Mouse (Mus musculus) midbrain, embryonic 13.5 days (tissue): Measurements from ENCODE around the gene Atp5j. TPM values are rescaled to one million over a fixed set of nuclear protein-coding genes. Genes with fewer than 3 reads are reported as not detected.

Source experiments
- ATAC-seq: fragments of 200-750 bp; cut with Nextera tagmentation; 2 replicates; pipeline ENCODE4 v1.8.0; 2017; ENCODE audit warnings: mild to moderate bottlenecking, moderate TSS enrichment, moderate library complexity
- H3K27ac ChIP-seq: fragments of 300-500 bp; sonication (generic); 2 replicates; pipeline ENCODE4 v1.5.1; 2015; ENCODE audit warnings: inconsistent platforms, mild to moderate bottlenecking, moderate library complexity
- H3K27me3 ChIP-seq: fragments of 300-500 bp; sonication (generic); 2 replicates; pipeline ENCODE4 v1.6.1; 2015; ENCODE audit warnings: mild to moderate bottlenecking, inconsistent platforms
- H3K36me3 ChIP-seq: fragments of 300-500 bp; sonication (generic); 2 replicates; pipeline ENCODE4 v1.6.1; 2015; ENCODE audit warnings: mild to moderate bottlenecking, inconsistent platforms
- H3K4me1 ChIP-seq: fragments of 300-500 bp; sonication (generic); replicated peaks from 2 replicates; pipeline ENCODE4 v1.6.1; 2015; ENCODE audit warnings: inconsistent platforms
- H3K4me2 ChIP-seq: fragments of 300-500 bp; sonication (generic); replicated peaks from 2 replicates; pipeline ENCODE4 v1.6.1; 2015; ENCODE audit warnings: moderate library complexity, mild to moderate bottlenecking, inconsistent platforms
- H3K4me3 ChIP-seq: fragments of 300-500 bp; sonication (generic); replicated peaks from 2 replicates; pipeline ENCODE4 v1.5.1; 2015; ENCODE audit warnings: mild to moderate bottlenecking, inconsistent platforms
- H3K9ac ChIP-seq: fragments of 300-500 bp; sonication (generic); replicated peaks from 2 replicates; pipeline ENCODE4 v1.6.1; 2015; ENCODE audit warnings: mild to moderate bottlenecking, inconsistent platforms
- H3K9me3 ChIP-seq: fragments of 300-500 bp; sonication (generic); 2 replicates; pipeline ENCODE4 v1.6.1; 2016; ENCODE audit warnings: mild to moderate bottlenecking, inconsistent platforms
- WGBS: fragments of 180-500 bp; shearing (Covaris S2); methylation state at CpG from one replicate; pipeline ENCODE4 v1.1.7; 2015; 5-methylcytosine and 5-hydroxymethylcytosine counted together
- polyA plus RNA-seq: library from polyadenylated mRNA; unstranded; fragments of >200 nt; fragmentation: Nextera tagmentation; extraction: Ambion mirVana; gene quantifications from 2 replicates; pipeline ENCODE4 v1.2.1, GENCODE M21; 2015

The Atp5j gene
- polyA plus RNA-seq, 1 experiment from 2014 or later = 827 TPM

DNA sequence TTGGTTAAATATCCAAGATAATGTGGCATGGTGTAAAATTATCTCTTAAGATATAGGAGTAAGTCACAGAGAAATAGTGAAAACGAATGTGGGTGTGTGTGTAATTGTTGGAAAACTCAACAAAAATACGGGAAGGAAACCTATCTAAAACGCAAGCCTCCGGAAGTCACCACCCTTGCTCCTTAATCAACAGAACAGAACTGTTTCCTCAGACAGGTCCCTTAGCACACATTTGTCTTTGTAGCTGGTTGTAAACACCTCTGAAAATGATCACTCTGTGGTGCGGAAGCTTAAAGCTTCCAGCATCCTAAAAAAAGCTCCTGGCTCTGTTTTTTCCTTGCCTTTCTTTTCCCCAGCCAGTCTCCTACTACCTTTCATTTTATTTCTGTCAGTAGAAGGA is 30.6 kb downstream of the Atp5j start:
- Histone ChIP-seq H3K27ac (no peak overlapping the region), H3K4me2 (no peak overlapping the region), H3K27me3 (no peaks in the 10 kb centered on the region), H3K9me3 (no peaks in the 10 kb centered on the region), H3K4me1 (no peaks in the 10 kb centered on the region), H3K9ac (no peak overlapping the region), H3K36me3 (peaks cover 35% of the 10 kb centered on the region), H3K4me3 (no peak overlapping the region)
- WGBS = 93% methylated on average over 5 of the region's 5 CpGs
- no peak for ATAC-seq

DNA sequence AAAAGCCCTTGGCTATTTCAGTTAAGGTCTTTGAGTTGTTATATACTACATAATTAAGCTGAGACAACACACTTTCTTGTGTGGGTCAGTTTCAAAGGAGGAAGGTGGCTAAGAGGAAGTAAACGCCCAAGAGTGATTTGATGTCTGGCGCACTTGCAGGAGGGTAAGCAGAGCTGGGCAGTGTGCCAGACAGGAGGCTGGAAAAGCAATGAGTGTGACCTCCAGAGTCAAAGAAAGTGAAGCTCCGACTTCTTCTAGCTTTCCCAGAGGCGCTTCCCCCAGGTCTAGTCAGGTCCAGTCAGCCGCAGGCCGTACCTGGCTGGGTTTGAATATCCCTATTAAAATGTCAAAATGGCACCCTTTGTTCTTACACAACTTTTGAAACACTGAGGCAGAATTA is 33.2 kb downstream of the Atp5j start:
- Histone ChIP-seq H3K27me3 (no peaks in the 10 kb centered on the region), H3K27ac (no peak overlapping the region)
- 74% methylated on average over 6 of the region's 6 CpGs for WGBS

DNA sequence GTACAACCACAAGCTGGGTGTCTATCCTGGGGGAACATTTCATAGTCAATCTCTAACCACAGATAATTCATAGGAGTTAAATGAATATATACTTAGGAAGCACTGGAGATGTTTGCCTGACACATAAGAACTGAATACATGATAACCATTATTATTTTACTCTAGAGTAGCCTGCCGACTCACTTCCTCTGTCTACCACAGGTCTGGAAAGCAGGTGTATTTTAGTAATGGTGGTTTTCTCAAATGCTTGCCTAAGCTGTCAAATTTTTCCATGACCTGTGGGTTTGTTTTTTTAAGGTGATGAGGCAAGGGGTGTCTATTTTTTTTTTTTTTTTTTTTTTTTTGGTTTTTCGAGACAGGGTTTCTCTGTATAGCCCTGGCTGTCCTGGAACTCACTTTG is 35.4 kb downstream of the Atp5j start:
- Histone ChIP-seq H3K4me3 (no peak overlapping the region), H3K36me3 (peaks cover 12% of the 10 kb centered on the region; the same call in 1 of the 2 replicates), H3K27me3 (no peaks in the 10 kb centered on the region), H3K4me2 (no peak overlapping the region), H3K9me3 (no peaks in the 10 kb centered on the region), H3K4me1 (no peaks in the 10 kb centered on the region), H3K9ac (no peak overlapping the region), H3K27ac (no peak overlapping the region)
- no peak for ATAC-seq
- 97% methylated on average over 1 of the region's 2 CpGs for WGBS

More for the DNA sequence above, 33.2 kb downstream of the Atp5j start:
- Histone ChIP-seq H3K4me1 (no peaks in the 10 kb centered on the region), H3K36me3 (peaks cover 18% of the 10 kb centered on the region), H3K4me3 (no peak overlapping the region), H3K4me2 (no peak overlapping the region), H3K9me3 (no peaks in the 10 kb centered on the region), H3K9ac (no peak overlapping the region)
- no peak for ATAC-seq

DNA sequence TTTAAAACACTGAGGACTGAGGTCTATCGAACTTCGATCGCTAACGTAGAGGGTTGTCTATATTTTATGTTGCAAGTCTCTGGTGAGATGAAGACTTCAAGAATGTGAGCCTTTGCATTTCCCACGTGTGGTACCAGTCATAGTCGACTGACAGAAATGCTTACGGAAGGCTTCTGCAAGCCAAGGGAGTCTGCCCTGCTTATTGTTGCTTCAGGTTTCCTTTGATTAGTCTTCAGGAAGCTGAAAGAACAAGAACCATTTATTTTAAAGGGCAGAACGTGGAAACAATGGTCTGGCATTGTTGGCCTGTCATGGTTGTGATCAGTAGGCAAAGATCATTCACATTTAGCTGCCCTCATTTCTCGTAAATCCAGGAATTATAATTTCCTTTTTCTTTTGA is 38.7 kb downstream of the Atp5j start:
- H3K27me3 ChIP-seq = no peaks in the 10 kb centered on the region
- no peak overlapping the region for H3K4me2 ChIP-seq
- no peaks in the 10 kb centered on the region for H3K4me1 ChIP-seq
- WGBS = 77% methylated on average over 9 of the region's 9 CpGs
- H3K9me3 ChIP-seq = no peaks in the 10 kb centered on the region
- no peak overlapping the region for H3K27ac ChIP-seq
- peaks cover 9% of the 10 kb centered on the region for H3K36me3 ChIP-seq
- H3K4me3 ChIP-seq = no peak overlapping the region
- no peak for ATAC-seq
- no peak overlapping the region for H3K9ac ChIP-seq

DNA sequence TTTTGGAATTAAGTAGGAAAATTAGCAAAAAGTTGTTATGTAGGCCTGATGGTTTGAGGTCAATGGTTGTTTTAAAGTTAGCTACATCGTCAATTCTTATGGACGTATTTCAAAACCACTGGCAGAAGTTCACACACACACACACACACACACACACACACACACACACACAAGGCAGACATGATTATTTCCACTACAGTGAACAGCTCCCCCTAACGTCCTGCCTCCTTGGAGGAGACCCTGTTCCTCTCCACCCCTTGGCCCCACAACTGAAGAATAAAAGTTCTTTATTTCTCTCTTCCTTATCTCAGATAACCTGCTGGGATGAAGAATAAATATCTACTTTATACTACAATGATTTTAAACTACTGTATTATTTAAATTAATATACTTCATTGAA is 40.1 kb downstream of the Atp5j start:
- no peaks in the 10 kb centered on the region for H3K4me1 ChIP-seq
- no peaks in the 10 kb centered on the region for H3K27me3 ChIP-seq
- H3K4me3 ChIP-seq = no peak overlapping the region
- no peak overlapping the region for H3K27ac ChIP-seq
- H3K9ac ChIP-seq = no peak overlapping the region
- no peak for ATAC-seq
- WGBS = 71% methylated on average over 3 of the region's 3 CpGs
- peaks cover 9% of the 10 kb centered on the region for H3K36me3 ChIP-seq
- no peaks in the 10 kb centered on the region for H3K9me3 ChIP-seq
- H3K4me2 ChIP-seq = no peak overlapping the region

DNA sequence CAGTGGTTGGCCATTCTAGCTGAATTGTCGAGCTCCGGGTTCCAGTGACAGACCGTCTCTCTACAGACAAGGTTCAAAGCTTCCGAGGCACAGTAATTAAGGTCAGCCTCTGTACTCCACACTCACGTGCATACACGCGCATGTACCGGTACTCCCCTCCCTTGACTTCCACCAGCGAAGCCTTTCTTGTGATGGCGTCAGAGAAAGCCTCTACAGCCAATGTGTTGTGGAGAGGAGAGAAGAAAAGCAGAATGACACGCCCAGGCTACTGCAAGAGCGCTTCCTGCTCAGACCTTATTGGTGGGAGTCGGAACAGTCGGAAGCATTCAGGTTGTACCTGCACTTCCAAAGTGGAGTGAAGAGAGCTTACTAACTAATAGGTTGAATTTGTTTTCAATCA is 42.0 kb downstream of the Atp5j start:
- Histone ChIP-seq H3K4me2 (no peak overlapping the region), H3K4me1 (no peaks in the 10 kb centered on the region), H3K36me3 (peaks cover 14% of the 10 kb centered on the region), H3K4me3 (no peak overlapping the region), H3K27me3 (no peaks in the 10 kb centered on the region), H3K27ac (no peak overlapping the region), H3K9ac (no peak overlapping the region), H3K9me3 (no peaks in the 10 kb centered on the region)
- no peak for ATAC-seq
- WGBS = 89% methylated on average over 14 of the region's 14 CpGs

DNA sequence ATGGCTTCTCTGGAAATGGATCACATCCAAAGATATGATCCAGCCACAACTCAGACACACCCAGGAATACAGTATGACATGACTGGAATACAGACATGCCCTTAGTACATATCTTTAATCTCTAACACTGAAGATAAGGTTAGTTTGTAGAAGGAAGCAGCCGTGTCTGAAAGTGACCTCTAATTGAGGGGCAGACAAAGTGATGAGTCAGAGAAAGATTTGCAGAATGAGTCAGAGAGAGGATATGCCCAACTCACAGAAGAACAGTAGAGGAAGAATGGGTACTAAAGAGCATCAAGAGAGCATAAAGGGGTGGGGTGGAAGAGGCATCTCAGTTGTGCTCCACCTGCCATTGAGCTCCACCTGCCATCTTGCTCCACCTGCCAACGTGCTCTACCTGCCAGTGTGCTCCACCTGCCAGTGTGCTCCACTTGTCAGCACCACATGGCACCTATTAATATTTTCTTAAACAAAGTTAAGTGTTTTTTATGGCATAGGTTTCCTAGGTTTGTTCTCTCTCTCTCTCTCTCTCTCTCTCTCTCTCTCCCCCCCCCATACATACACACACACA is 44.7 kb downstream of the Atp5j start:
- no peak overlapping the region for H3K27ac ChIP-seq
- no peaks in the 10 kb centered on the region for H3K4me1 ChIP-seq
- H3K27me3 ChIP-seq = no peaks in the 10 kb centered on the region
- H3K4me2 ChIP-seq = no peak overlapping the region
- H3K4me3 ChIP-seq = no peak overlapping the region
- H3K9me3 ChIP-seq = no peaks in the 10 kb centered on the region
- no peak overlapping the region for H3K9ac ChIP-seq
- 92% methylated on average over 2 of the region's 2 CpGs for WGBS
- ATAC-seq = no peak
- peaks cover 20% of the 10 kb centered on the region for H3K36me3 ChIP-seq

DNA sequence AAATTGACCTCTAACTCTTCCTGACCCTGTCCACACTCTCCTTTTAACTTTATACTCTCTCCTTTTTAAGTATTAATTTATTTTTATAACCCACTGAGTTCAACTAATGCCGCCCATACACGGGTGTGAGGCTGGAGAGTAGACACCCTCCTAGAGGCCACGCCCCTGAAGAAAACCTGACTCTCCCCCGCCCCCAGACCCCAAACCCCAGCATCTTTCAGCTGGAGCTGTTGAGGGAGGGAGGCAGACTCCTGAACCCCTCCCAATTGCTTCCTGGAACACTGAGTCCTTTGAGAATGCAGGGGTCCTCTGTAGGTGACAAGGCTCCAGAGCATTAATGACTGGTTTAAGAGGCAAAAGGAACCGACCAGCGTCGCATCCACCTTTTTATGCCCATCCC is 50.5 kb downstream of the Atp5j start:
- H3K36me3 ChIP-seq = peaks cover 16% of the 10 kb centered on the region
- H3K4me2 ChIP-seq = 0 out of 2 replicates have a peak overlapping the region, but pooled peaks have one; percentile 6
- ATAC-seq = peak; percentile 66
- 12% methylated on average over 7 of the region's 7 CpGs for WGBS
- peaks cover 13% of the 10 kb centered on the region for H3K4me1 ChIP-seq
- H3K9ac ChIP-seq = no peak overlapping the region
- no peaks in the 10 kb centered on the region for H3K9me3 ChIP-seq
- no peak overlapping the region for H3K27ac ChIP-seq
- no peak overlapping the region for H3K4me3 ChIP-seq
- no peaks in the 10 kb centered on the region for H3K27me3 ChIP-seq

DNA sequence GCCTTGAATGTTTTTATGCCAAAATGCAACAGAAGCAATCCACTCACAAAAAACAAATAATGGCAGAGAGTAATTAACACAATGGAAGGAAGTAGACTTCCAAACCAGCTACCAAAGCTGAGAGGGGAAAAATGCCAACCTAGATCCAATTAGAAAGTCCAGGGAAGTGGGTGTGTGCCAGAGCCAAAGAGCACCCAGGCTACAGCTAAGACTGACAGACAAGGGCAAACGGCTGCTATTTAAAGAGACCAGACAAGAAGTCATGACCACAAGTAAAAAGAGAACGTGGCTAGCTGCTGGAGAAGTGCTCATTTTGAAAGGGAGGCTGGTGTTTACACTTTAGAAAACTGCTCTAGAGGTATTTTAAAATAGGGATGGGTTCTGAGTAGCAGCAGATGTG is 52.1 kb downstream of the Atp5j start:
- Histone ChIP-seq H3K27me3 (no peaks in the 10 kb centered on the region), H3K9ac (no peak overlapping the region), H3K36me3 (peaks cover 27% of the 10 kb centered on the region), H3K4me1 (peaks cover 15% of the 10 kb centered on the region), H3K27ac (no peak overlapping the region), H3K9me3 (no peaks in the 10 kb centered on the region), H3K4me2 (no peak overlapping the region), H3K4me3 (no peak overlapping the region)
- ATAC-seq = no peak
- 52% methylated on average over 2 of the region's 2 CpGs for WGBS

DNA sequence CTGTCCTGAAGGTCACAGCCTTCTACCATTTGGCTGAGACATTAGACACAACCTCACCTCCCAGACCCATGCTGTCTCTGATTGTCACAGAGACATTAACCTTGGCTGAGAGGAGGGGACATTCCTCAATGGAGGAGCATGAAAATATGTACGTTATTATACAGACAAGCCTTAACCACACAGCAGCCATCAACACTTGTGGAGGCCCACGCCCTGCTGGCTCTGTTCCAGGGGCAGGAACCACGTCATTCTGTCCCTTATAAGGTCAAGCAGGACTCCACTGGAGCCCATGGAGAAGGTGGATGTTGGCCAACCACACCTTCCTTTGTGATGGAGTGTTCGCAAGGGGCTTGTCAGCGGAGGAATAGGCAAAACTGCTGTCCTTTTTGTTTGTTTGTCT is 55.7 kb downstream of the Atp5j start:
- Histone ChIP-seq H3K9me3 (no peaks in the 10 kb centered on the region), H3K36me3 (peaks cover 21% of the 10 kb centered on the region), H3K4me2 (no peak overlapping the region), H3K4me1 (peaks cover 32% of the 10 kb centered on the region), H3K4me3 (no peak overlapping the region), H3K9ac (no peak overlapping the region), H3K27ac (no peak overlapping the region), H3K27me3 (no peaks in the 10 kb centered on the region)
- 93% methylated on average over 5 of the region's 5 CpGs for WGBS
- no peak for ATAC-seq

DNA sequence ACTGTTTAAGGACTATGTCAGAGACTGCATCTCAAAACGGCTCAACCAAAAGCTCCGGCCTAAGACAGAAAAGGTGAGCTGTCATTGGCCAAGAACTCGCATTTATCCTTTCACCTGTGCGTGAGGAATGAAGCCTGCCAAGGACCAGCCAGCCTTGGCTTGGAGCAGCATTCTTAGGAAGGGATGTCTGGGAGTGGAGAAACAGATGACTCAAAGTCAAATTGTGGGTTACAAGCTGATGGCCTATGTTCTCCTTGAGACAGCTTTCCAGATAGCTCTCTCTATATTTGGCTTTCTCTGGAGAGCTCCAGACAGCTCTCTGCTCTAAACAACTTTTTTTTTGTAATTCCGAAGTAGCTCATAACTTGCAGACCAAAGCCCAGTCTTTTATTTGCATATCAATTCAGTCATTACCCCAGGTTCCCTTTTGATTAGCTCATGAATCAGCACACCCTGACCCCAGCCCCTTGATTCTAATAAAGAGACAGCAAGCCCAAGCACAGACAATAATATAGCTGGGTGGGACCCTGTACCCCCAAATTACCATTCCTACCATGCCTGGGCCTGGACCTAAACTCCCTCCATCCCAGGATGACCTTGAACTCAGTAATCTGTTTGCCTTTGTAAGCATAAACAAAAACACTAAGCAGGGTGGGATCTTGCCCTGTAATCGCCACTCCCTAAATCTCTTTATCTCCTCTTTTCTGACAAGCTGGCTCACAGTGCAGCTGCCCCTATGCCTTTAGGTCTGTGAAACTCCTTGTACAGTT is 56.4 kb downstream of the Atp5j start:
- no peaks in the 10 kb centered on the region for H3K27me3 ChIP-seq
- no peak overlapping the region for H3K9ac ChIP-seq
- peaks cover 27% of the 10 kb centered on the region for H3K4me1 ChIP-seq
- H3K36me3 ChIP-seq = peaks cover 21% of the 10 kb centered on the region
- WGBS = 89% methylated on average over 6 of the region's 6 CpGs
- H3K4me2 ChIP-seq = no peak overlapping the region
- H3K27ac ChIP-seq = no peak overlapping the region
- no peak overlapping the region for H3K4me3 ChIP-seq
- no peak for ATAC-seq
- no peaks in the 10 kb centered on the region for H3K9me3 ChIP-seq

DNA sequence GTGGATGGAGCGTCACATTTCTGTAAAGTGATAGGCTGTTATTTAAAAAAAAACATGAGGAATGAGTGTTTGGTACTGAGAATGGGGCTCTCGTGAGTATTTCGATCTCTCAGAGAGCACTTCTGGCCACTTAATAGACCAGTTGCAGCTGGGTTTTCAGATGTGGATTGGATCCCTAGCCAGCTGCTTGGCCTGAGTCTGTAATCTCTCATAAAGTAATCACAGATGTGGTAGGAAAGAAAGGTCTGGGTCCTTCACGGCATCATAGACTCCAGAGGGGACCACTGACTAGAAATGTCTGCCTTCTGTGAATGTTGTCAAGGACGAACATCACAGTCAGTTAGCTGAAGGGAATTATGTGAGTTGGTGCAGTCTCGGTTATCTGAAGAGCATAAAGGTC is 57.0 kb downstream of the Atp5j start:
- Histone ChIP-seq H3K4me3 (no peak overlapping the region), H3K36me3 (peaks cover 21% of the 10 kb centered on the region), H3K27me3 (no peaks in the 10 kb centered on the region), H3K27ac (no peak overlapping the region), H3K4me2 (no peak overlapping the region), H3K9me3 (no peaks in the 10 kb centered on the region), H3K4me1 (peaks cover 27% of the 10 kb centered on the region), H3K9ac (no peak overlapping the region)
- WGBS = 93% methylated on average over 6 of the region's 6 CpGs
- ATAC-seq = no peak
